Mouse (Mus musculus) stomach, embryonic 15.5 days (tissue): Measurements from ENCODE around the gene Astn1. TPM values are rescaled to one million over a fixed set of nuclear protein-coding genes. Genes with fewer than 3 reads are reported as not detected.

Experiments
- ATAC-seq: fragments of 200-750 bp; cut with Nextera tagmentation; 2 replicates; pipeline ENCODE4 v1.8.0; 2017; ENCODE audit warnings: low read depth, moderate number of reproducible peaks, moderate TSS enrichment; ENCODE audit not compliant: insufficient read depth, low FRiP score
- H3K27ac ChIP-seq: fragments of 300-500 bp; sonication (generic); 2 replicates; pipeline ENCODE4 v1.5.1; 2015; ENCODE audit warnings: mild to moderate bottlenecking, inconsistent platforms
- H3K27me3 ChIP-seq: fragments of 300-500 bp; sonication (generic); replicated peaks from 2 replicates; pipeline ENCODE4 v1.6.1; 2015; ENCODE audit warnings: inconsistent platforms
- H3K36me3 ChIP-seq: fragments of 300-500 bp; sonication (generic); 2 replicates; pipeline ENCODE4 v1.6.1; 2015; ENCODE audit warnings: inconsistent platforms
- H3K4me1 ChIP-seq: fragments of 300-500 bp; sonication (generic); 2 replicates; pipeline ENCODE4 v1.6.1; 2015; ENCODE audit warnings: inconsistent platforms
- H3K4me2 ChIP-seq: fragments of 300-500 bp; sonication (generic); 2 replicates; pipeline ENCODE4 v1.6.1; 2015; ENCODE audit warnings: mild to moderate bottlenecking, inconsistent platforms
- H3K4me3 ChIP-seq: fragments of 300-500 bp; sonication (generic); replicated peaks from 2 replicates; pipeline ENCODE4 v1.5.1; 2015; ENCODE audit warnings: inconsistent platforms
- H3K9ac ChIP-seq: fragments of 300-500 bp; sonication (generic); 2 replicates; pipeline ENCODE4 v1.6.1; 2015; ENCODE audit warnings: inconsistent platforms
- H3K9me3 ChIP-seq: fragments of 300-500 bp; sonication (generic); 2 replicates; pipeline ENCODE4 v1.6.1; 2016; ENCODE audit warnings: inconsistent platforms
- WGBS: fragments of 180-500 bp; shearing (Covaris S2); methylation state at CpG from one replicate; pipeline ENCODE4 v1.1.7; 2015; 5-methylcytosine and 5-hydroxymethylcytosine counted together
- polyA plus RNA-seq: library from polyadenylated mRNA; unstranded; fragments of >200 nt; fragmentation: Nextera tagmentation; extraction: Ambion mirVana; gene quantifications from 2 replicates; pipeline ENCODE4 v1.2.1, GENCODE M21; 2015

The Astn1 gene
- polyA plus RNA-seq, 1 experiment from 2014 or later: 1.1 TPM

- no peaks in the 10 kb centered on the region for H3K9me3 ChIP-seq
- no peaks in the 10 kb centered on the region for H3K4me1 ChIP-seq
- H3K4me2 ChIP-seq: no peak overlapping the region
- WGBS: 73% methylated on average over 2 of the region's 2 CpGs
- H3K9ac ChIP-seq: no peak overlapping the region
- ATAC-seq: no peak
- no peaks in the 10 kb centered on the region for H3K27me3 ChIP-seq
- no peak overlapping the region for H3K27ac ChIP-seq
- H3K36me3 ChIP-seq: no peaks in the 10 kb centered on the region
- H3K4me3 ChIP-seq: no peak overlapping the region
These were observed 290.7 kb downstream of the Astn1 start for GRCm38 (mm10) chr1:158652799-158653198.

GRCm38 (mm10) chr1:158653808-158654520, 291.9 kb downstream of the Astn1 start:
- Histone ChIP-seq H3K4me1 (no peaks in the 10 kb centered on the region), H3K9ac (no peak overlapping the region), H3K27ac (no peak overlapping the region), H3K36me3 (no peaks in the 10 kb centered on the region), H3K4me2 (no peak overlapping the region), H3K4me3 (no peak overlapping the region), H3K9me3 (no peaks in the 10 kb centered on the region), H3K27me3 (no peaks in the 10 kb centered on the region)
- WGBS: 32% methylated on average over 4 of the region's 4 CpGs
- no peak for ATAC-seq

GRCm38 (mm10) chr1:158654571-158655205, 292.6 kb downstream of the Astn1 start:
- Histone ChIP-seq H3K27me3 (no peaks in the 10 kb centered on the region), H3K27ac (no peak overlapping the region), H3K9ac (no peak overlapping the region), H3K4me3 (no peak overlapping the region), H3K4me2 (no peak overlapping the region), H3K36me3 (no peaks in the 10 kb centered on the region), H3K9me3 (no peaks in the 10 kb centered on the region), H3K4me1 (no peaks in the 10 kb centered on the region)
- ATAC-seq: peak; percentile 70; the same call in 1 of the 2 replicates
- 45% methylated on average over 3 of the region's 3 CpGs for WGBS

- Histone ChIP-seq H3K9me3 (no peaks in the 10 kb centered on the region), H3K4me3 (no peak overlapping the region), H3K27ac (no peak overlapping the region), H3K9ac (no peak overlapping the region), H3K4me1 (no peaks in the 10 kb centered on the region), H3K27me3 (no peaks in the 10 kb centered on the region), H3K4me2 (no peak overlapping the region), H3K36me3 (no peaks in the 10 kb centered on the region)
- 88% methylated on average over 6 of the region's 6 CpGs for WGBS
- ATAC-seq: no peak
These were observed 294.9 kb downstream of the Astn1 start for GRCm38 (mm10) chr1:158656986-158657385.

GRCm38 (mm10) chr1:158666001-158666400, 303.9 kb downstream of the Astn1 start:
- no peaks in the 10 kb centered on the region for H3K9me3 ChIP-seq
- no peaks in the 10 kb centered on the region for H3K36me3 ChIP-seq
- no peak overlapping the region for H3K9ac ChIP-seq
- H3K27ac ChIP-seq: no peak overlapping the region
- H3K27me3 ChIP-seq: no peaks in the 10 kb centered on the region
- H3K4me2 ChIP-seq: no peak overlapping the region
- H3K4me1 ChIP-seq: no peaks in the 10 kb centered on the region
- WGBS: 72% methylated on average over 3 of the region's 3 CpGs
- no peak for ATAC-seq
- H3K4me3 ChIP-seq: no peak overlapping the region

GRCm38 (mm10) chr1:158669971-158670592, 308.0 kb downstream of the Astn1 start:
- H3K4me3 ChIP-seq: no peak overlapping the region
- H3K36me3 ChIP-seq: no peaks in the 10 kb centered on the region
- H3K27me3 ChIP-seq: no peaks in the 10 kb centered on the region
- H3K4me2 ChIP-seq: no peak overlapping the region
- H3K9ac ChIP-seq: no peak overlapping the region
- WGBS: 41% methylated on average over 3 of the region's 3 CpGs
- peak; percentile 60; the same call in 1 of the 2 replicates for ATAC-seq
- no peaks in the 10 kb centered on the region for H3K9me3 ChIP-seq
- H3K4me1 ChIP-seq: no peaks in the 10 kb centered on the region
- H3K27ac ChIP-seq: no peak overlapping the region

GRCm38 (mm10) chr1:158687726-158688125, 325.7 kb downstream of the Astn1 start:
- WGBS: 44% methylated on average over 1 of the region's 1 CpGs
- H3K4me1 ChIP-seq: no peaks in the 10 kb centered on the region
- no peaks in the 10 kb centered on the region for H3K9me3 ChIP-seq
- H3K27ac ChIP-seq: no peak overlapping the region
- no peak for ATAC-seq
- no peaks in the 10 kb centered on the region for H3K27me3 ChIP-seq
- no peaks in the 10 kb centered on the region for H3K36me3 ChIP-seq
- H3K9ac ChIP-seq: no peak overlapping the region
- no peak overlapping the region for H3K4me3 ChIP-seq
- no peak overlapping the region for H3K4me2 ChIP-seq

GRCm38 (mm10) chr1:158697423-158697822, 335.4 kb downstream of the Astn1 start:
- Histone ChIP-seq H3K27ac (no peak overlapping the region), H3K4me1 (no peaks in the 10 kb centered on the region), H3K4me2 (no peak overlapping the region), H3K9ac (no peak overlapping the region), H3K9me3 (no peaks in the 10 kb centered on the region), H3K27me3 (no peaks in the 10 kb centered on the region), H3K4me3 (no peak overlapping the region), H3K36me3 (no peaks in the 10 kb centered on the region)
- ATAC-seq: no peak
- WGBS: 46% methylated on average over 3 of the region's 3 CpGs

GRCm38 (mm10) chr1:158697859-158698569, 335.9 kb downstream of the Astn1 start:
- no peak overlapping the region for H3K4me2 ChIP-seq
- no peak overlapping the region for H3K27ac ChIP-seq
- H3K9ac ChIP-seq: no peak overlapping the region
- no peaks in the 10 kb centered on the region for H3K36me3 ChIP-seq
- no peaks in the 10 kb centered on the region for H3K9me3 ChIP-seq
- H3K27me3 ChIP-seq: no peaks in the 10 kb centered on the region
- no peak overlapping the region for H3K4me3 ChIP-seq
- ATAC-seq: no peak
- H3K4me1 ChIP-seq: no peaks in the 10 kb centered on the region
- 86% methylated on average over 10 of the region's 10 CpGs for WGBS

GRCm38 (mm10) chr1:158699276-158699675, 337.2 kb downstream of the Astn1 start:
- no peaks in the 10 kb centered on the region for H3K36me3 ChIP-seq
- no peaks in the 10 kb centered on the region for H3K4me1 ChIP-seq
- whole genome bisulfite sequencing: 70% methylated on average over 2 of the region's 2 CpGs
- H3K9me3 ChIP-seq: no peaks in the 10 kb centered on the region
- no peak for ATAC-seq
- no peak overlapping the region for H3K4me3 ChIP-seq
- H3K27me3 ChIP-seq: no peaks in the 10 kb centered on the region
- H3K4me2 ChIP-seq: no peak overlapping the region
- no peak overlapping the region for H3K9ac ChIP-seq
- no peak overlapping the region for H3K27ac ChIP-seq

GRCm38 (mm10) chr1:158700147-158700546, 338.1 kb downstream of the Astn1 start:
- no peak overlapping the region for H3K9ac ChIP-seq
- no peaks in the 10 kb centered on the region for H3K36me3 ChIP-seq
- no peak overlapping the region for H3K4me3 ChIP-seq
- no peaks in the 10 kb centered on the region for H3K27me3 ChIP-seq
- no peak for ATAC-seq
- H3K4me2 ChIP-seq: no peak overlapping the region
- H3K27ac ChIP-seq: no peak overlapping the region
- 58% methylated on average over 2 of the region's 2 CpGs for WGBS
- no peaks in the 10 kb centered on the region for H3K9me3 ChIP-seq
- no peaks in the 10 kb centered on the region for H3K4me1 ChIP-seq

GRCm38 (mm10) chr1:158701336-158701735, 339.3 kb downstream of the Astn1 start:
- H3K4me2 ChIP-seq: no peak overlapping the region
- H3K36me3 ChIP-seq: no peaks in the 10 kb centered on the region
- no peaks in the 10 kb centered on the region for H3K4me1 ChIP-seq
- 60% methylated on average over 1 of the region's 1 CpGs for WGBS
- no peak for ATAC-seq
- no peaks in the 10 kb centered on the region for H3K27me3 ChIP-seq
- H3K4me3 ChIP-seq: no peak overlapping the region
- no peaks in the 10 kb centered on the region for H3K9me3 ChIP-seq
- no peak overlapping the region for H3K27ac ChIP-seq
- no peak overlapping the region for H3K9ac ChIP-seq
